Mouse (Mus musculus): ENCODE measurements at regions not wholly inside any gene's neighbourhood (a gene's known extent, or its start where the extent isn't known, plus 50 kb on each side); places are given as distances from the start of the nearest gene placed in this dataset.

DNA sequence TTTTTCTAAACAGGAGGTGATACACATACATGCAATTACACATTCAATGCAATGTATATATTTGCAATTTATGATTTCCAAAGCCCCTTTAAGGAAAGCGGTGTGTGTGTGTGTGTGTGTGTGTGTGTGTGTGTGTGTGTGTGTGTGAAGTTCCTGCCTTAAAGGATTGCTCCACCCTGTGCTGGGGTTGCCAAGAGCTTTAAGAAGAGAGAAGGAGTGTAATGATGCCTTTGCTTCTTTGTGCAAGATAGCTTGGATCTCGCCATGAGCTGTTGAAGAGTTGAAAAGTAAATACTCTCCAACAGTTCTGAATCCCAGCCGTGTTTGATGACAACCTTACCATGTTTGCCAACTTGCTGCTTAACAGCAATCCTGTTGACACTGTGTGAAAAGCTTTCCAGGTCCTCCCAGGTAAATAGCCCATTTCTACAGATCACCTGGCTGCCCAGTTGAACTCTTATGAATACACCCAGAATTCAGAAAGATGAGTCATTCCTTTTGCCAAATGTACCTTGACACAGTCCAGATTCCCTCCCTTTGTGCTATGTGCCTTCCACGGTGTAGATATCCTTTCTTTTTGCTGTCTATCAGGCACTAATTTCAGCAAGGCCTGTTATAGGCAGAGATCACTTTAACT, 216.3 kb downstream of the Ikzf2 start:
- no peak overlapping the region for H3K4me3 ChIP-seq
- H3K4me2 ChIP-seq: no peak overlapping the region
- no peaks in the 10 kb centered on the region for H3K36me3 ChIP-seq
- no peaks in the 10 kb centered on the region for H3K4me1 ChIP-seq
- H3K27me3 ChIP-seq: no peaks in the 10 kb centered on the region
- WGBS: 50% methylated on average over 4 of the region's 4 CpGs
- no peak overlapping the region for H3K27ac ChIP-seq
- H3K9ac ChIP-seq: no peak overlapping the region
- H3K9me3 ChIP-seq: no peaks in the 10 kb centered on the region
- ATAC-seq (ENCODE audit: borderline replicate concordance, extremely low read depth, low FRiP score, low TSS enrichment): no peak

- no peak for ATAC-seq (ENCODE audit: borderline replicate concordance, extremely low read depth, low FRiP score, low TSS enrichment)
Observed at GRCm38 (mm10) chr1:69469158-69469901, 217.7 kb downstream of the Ikzf2 start.

GRCm38 (mm10) chr1:69466534-69467275, 220.3 kb downstream of the Ikzf2 start:
- Histone ChIP-seq H3K4me1 (no peaks in the 10 kb centered on the region), H3K36me3 (no peaks in the 10 kb centered on the region), H3K9ac (no peak overlapping the region), H3K9me3 (no peaks in the 10 kb centered on the region), H3K27ac (no peak overlapping the region), H3K4me3 (no peak overlapping the region), H3K4me2 (no peak overlapping the region), H3K27me3 (no peaks in the 10 kb centered on the region)
- ATAC-seq (ENCODE audit: borderline replicate concordance, extremely low read depth, low FRiP score, low TSS enrichment): no peak
- WGBS: 17% methylated on average over 5 of the region's 5 CpGs

More at GRCm38 (mm10) chr1:69469158-69469901, 217.7 kb downstream of the Ikzf2 start:
- Histone ChIP-seq H3K4me2 (no peak overlapping the region), H3K9ac (no peak overlapping the region), H3K9me3 (no peaks in the 10 kb centered on the region), H3K36me3 (no peaks in the 10 kb centered on the region), H3K4me3 (no peak overlapping the region), H3K27ac (no peak overlapping the region), H3K27me3 (no peaks in the 10 kb centered on the region), H3K4me1 (no peaks in the 10 kb centered on the region)
- 75% methylated on average over 8 of the region's 8 CpGs for WGBS

- Histone ChIP-seq H3K9me3 (no peaks in the 10 kb centered on the region), H3K4me1 (no peaks in the 10 kb centered on the region), H3K27me3 (no peaks in the 10 kb centered on the region), H3K9ac (no peak overlapping the region), H3K27ac (no peak overlapping the region), H3K4me3 (no peak overlapping the region), H3K4me2 (no peak overlapping the region), H3K36me3 (no peaks in the 10 kb centered on the region)
- 76% methylated on average over 3 of the region's 3 CpGs for WGBS
- no peak for ATAC-seq (ENCODE audit: borderline replicate concordance, extremely low read depth, low FRiP score, low TSS enrichment)
Observed at GRCm38 (mm10) chr1:69461191-69461590, 225.9 kb downstream of the Ikzf2 start.

DNA sequence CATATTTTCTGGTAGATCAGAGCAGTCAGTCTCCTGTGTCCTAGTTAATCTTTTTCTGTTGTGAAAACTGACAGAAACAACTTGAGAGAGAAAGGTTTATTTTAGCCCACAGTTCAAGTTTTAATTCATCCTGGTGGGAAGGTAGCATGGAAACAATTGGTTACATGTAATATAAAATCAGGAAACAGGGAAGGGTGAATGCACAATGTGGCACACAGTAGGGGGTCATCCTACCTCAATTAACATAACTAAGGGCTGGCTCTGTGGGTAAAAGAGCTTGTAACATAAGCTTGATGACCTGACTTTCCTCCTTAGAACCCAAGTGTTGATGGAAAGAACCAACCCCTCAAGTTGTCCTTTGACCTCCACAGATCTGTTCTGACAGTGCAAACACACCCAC, 227.1 kb downstream of the Ikzf2 start:
- Histone ChIP-seq H3K36me3 (no peaks in the 10 kb centered on the region), H3K27me3 (no peaks in the 10 kb centered on the region), H3K9me3 (no peaks in the 10 kb centered on the region), H3K4me2 (no peak overlapping the region), H3K27ac (no peak overlapping the region), H3K4me1 (no peaks in the 10 kb centered on the region), H3K9ac (no peak overlapping the region), H3K4me3 (no peak overlapping the region)
- ATAC-seq (ENCODE audit: borderline replicate concordance, extremely low read depth, low FRiP score, low TSS enrichment): no peak

DNA sequence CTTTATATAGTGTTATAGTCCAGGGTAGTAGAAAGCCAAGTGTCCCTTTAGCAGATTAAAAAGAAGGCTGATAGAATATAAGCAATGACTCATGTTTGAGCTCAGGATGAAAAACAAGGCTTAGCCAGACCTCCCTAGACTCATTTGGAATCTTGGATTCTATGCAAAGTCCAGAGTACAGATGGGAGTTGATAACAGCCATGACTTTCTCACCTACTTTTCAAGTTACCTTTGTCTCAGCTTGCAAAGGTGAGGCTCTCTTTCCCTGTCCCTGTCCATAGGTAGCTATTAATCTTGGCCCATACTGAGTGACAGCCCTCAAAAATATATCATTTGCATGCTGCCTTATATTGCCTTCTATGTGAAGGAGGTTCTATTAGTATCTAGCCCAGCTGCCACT, 229.6 kb downstream of the Ikzf2 start:
- no peak overlapping the region for H3K4me2 ChIP-seq
- no peak overlapping the region for H3K4me3 ChIP-seq
- H3K4me1 ChIP-seq: no peaks in the 10 kb centered on the region
- H3K27ac ChIP-seq: no peak overlapping the region
- no peaks in the 10 kb centered on the region for H3K36me3 ChIP-seq
- no peak for ATAC-seq (ENCODE audit: borderline replicate concordance, extremely low read depth, low FRiP score, low TSS enrichment)
- no peaks in the 10 kb centered on the region for H3K27me3 ChIP-seq
- H3K9me3 ChIP-seq: no peaks in the 10 kb centered on the region
- no peak overlapping the region for H3K9ac ChIP-seq

DNA sequence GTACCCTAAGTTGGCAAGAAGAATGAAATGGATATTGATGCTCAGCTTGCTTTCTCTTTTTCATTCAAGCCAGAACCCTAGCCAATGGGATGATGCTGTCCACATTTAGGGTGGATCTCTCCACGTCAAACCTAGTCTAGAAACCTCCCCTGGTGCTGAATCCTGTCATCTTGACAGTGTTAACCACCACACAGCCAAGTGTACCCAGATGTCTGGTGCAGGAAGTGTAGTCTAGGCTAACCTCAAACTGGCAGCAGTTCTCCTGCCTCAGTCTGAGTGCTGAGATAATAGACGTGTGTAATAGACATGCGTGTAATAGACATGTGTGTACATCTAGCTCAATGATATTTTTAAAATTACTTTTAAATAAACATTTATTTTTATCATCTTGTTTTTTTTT, 233.1 kb downstream of the Ikzf2 start:
- 78% methylated on average over 3 of the region's 3 CpGs for WGBS
- H3K4me3 ChIP-seq: no peak overlapping the region
- H3K36me3 ChIP-seq: no peaks in the 10 kb centered on the region
- no peak overlapping the region for H3K4me2 ChIP-seq
- no peak overlapping the region for H3K9ac ChIP-seq
- no peaks in the 10 kb centered on the region for H3K27me3 ChIP-seq
- H3K27ac ChIP-seq: no peak overlapping the region
- ATAC-seq (ENCODE audit: borderline replicate concordance, extremely low read depth, low FRiP score, low TSS enrichment): no peak
- H3K9me3 ChIP-seq: no peaks in the 10 kb centered on the region
- no peaks in the 10 kb centered on the region for H3K4me1 ChIP-seq

DNA sequence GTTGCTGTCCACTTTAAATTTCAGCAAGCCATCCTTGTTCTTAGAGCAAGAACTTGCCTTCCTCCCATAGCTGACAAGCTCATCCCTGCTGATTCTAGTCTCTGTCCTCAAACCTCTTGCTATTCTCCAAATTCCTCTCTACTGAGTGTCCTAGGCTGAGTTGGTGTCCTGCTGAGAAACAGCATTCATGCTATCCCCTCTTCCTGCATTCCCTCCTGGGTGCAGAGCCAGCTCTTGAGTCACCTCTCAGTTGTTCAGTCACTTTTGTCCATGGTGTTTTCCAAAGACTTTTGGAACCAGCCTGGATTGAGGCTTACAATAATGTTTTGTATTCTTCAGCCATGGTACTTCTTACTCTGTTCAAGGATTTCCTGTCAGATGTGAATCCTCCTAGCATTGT, 234.1 kb downstream of the Ikzf2 start:
- H3K9me3 ChIP-seq: no peaks in the 10 kb centered on the region
- H3K27me3 ChIP-seq: no peaks in the 10 kb centered on the region
- no peak overlapping the region for H3K4me3 ChIP-seq
- H3K36me3 ChIP-seq: no peaks in the 10 kb centered on the region
- no peak overlapping the region for H3K4me2 ChIP-seq
- no peak for ATAC-seq (ENCODE audit: borderline replicate concordance, extremely low read depth, low FRiP score, low TSS enrichment)
- no peaks in the 10 kb centered on the region for H3K4me1 ChIP-seq
- no peak overlapping the region for H3K9ac ChIP-seq
- H3K27ac ChIP-seq: no peak overlapping the region

GRCm38 (mm10) chr1:69450455-69450854, 236.6 kb downstream of the Ikzf2 start:
- ATAC-seq (ENCODE audit: borderline replicate concordance, extremely low read depth, low FRiP score, low TSS enrichment): no peak
- no peaks in the 10 kb centered on the region for H3K9me3 ChIP-seq
- H3K4me2 ChIP-seq: no peak overlapping the region
- no peak overlapping the region for H3K9ac ChIP-seq
- no peaks in the 10 kb centered on the region for H3K27me3 ChIP-seq
- no peak overlapping the region for H3K27ac ChIP-seq
- H3K4me1 ChIP-seq: no peaks in the 10 kb centered on the region
- 50% methylated on average over 2 of the region's 2 CpGs for WGBS
- H3K36me3 ChIP-seq: no peaks in the 10 kb centered on the region
- no peak overlapping the region for H3K4me3 ChIP-seq

- Histone ChIP-seq H3K36me3 (no peaks in the 10 kb centered on the region), H3K4me3 (no peak overlapping the region), H3K4me1 (no peaks in the 10 kb centered on the region), H3K27me3 (no peaks in the 10 kb centered on the region), H3K9me3 (no peaks in the 10 kb centered on the region), H3K9ac (no peak overlapping the region), H3K4me2 (no peak overlapping the region), H3K27ac (no peak overlapping the region)
- no peak for ATAC-seq (ENCODE audit: borderline replicate concordance, extremely low read depth, low FRiP score, low TSS enrichment)
- 67% methylated on average over 5 of the region's 5 CpGs for WGBS
Observed at GRCm38 (mm10) chr1:69447276-69447675, 239.8 kb downstream of the Ikzf2 start.

DNA sequence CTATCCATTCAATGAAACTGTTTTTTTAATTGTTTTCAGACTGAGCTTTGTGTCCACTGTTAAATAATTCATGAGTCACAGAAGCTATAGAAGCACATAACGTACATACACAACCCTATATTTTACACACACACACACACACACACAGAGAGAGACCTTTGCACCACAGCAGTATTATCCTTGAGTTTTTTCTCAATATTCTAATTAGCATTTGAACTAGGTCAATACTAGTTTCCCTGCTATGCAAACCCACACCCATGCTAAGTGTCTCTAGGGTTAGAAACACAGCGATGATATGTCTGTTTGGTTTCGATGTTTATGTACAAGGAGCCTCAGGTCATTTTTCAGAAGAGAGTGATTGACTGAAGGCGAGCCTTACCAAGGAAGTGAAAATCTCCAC, 242.3 kb downstream of the Ikzf2 start:
- ATAC-seq (ENCODE audit: borderline replicate concordance, extremely low read depth, low FRiP score, low TSS enrichment): no peak
- no peak overlapping the region for H3K27ac ChIP-seq
- H3K36me3 ChIP-seq: no peaks in the 10 kb centered on the region
- no peak overlapping the region for H3K4me3 ChIP-seq
- no peaks in the 10 kb centered on the region for H3K4me1 ChIP-seq
- H3K27me3 ChIP-seq: no peaks in the 10 kb centered on the region
- no peak overlapping the region for H3K9ac ChIP-seq
- no peaks in the 10 kb centered on the region for H3K9me3 ChIP-seq
- WGBS: 72% methylated on average over 4 of the region's 4 CpGs
- no peak overlapping the region for H3K4me2 ChIP-seq

- ATAC-seq (ENCODE audit: borderline replicate concordance, extremely low read depth, low FRiP score, low TSS enrichment): no peak
- H3K4me1 ChIP-seq: no peaks in the 10 kb centered on the region
- no peaks in the 10 kb centered on the region for H3K9me3 ChIP-seq
- 46% methylated on average over 7 of the region's 7 CpGs for WGBS
- H3K9ac ChIP-seq: no peak overlapping the region
- no peaks in the 10 kb centered on the region for H3K36me3 ChIP-seq
- H3K4me3 ChIP-seq: no peak overlapping the region
- no peak overlapping the region for H3K27ac ChIP-seq
- no peaks in the 10 kb centered on the region for H3K27me3 ChIP-seq
- H3K4me2 ChIP-seq: no peak overlapping the region
Observed at GRCm38 (mm10) chr1:69443466-69443865, 243.6 kb downstream of the Ikzf2 start.
